Mouse (Mus musculus) neural tube, embryonic 14.5 days (tissue): ENCODE data around the gene Disp1. TPM values are rescaled to one million over a fixed set of nuclear protein-coding genes. Genes with fewer than 3 reads are reported as not detected.

Experiments
- ATAC-seq: fragments of 200-750 bp; cut with Nextera tagmentation; 2 replicates; pipeline ENCODE4 v1.8.0; 2017; ENCODE audit warnings: low read depth, mild to moderate bottlenecking, moderate TSS enrichment, moderate library complexity
- H3K27ac ChIP-seq: fragments of 300-500 bp; sonication (generic); 2 replicates; pipeline ENCODE4 v1.5.1; 2014; ENCODE audit warnings: low read depth, mild to moderate bottlenecking, control low read depth, low read length, moderate library complexity, mixed read lengths
- H3K27me3 ChIP-seq: fragments of 300-500 bp; sonication (generic); 2 replicates; pipeline ENCODE4 v1.6.1; 2014; ENCODE audit warnings: low read length; ENCODE audit not compliant: control insufficient read depth, insufficient read depth
- H3K36me3 ChIP-seq: fragments of 300-500 bp; sonication (generic); 2 replicates; pipeline ENCODE4 v1.6.1; 2014; ENCODE audit warnings: low read length, mixed read lengths; ENCODE audit not compliant: control insufficient read depth, insufficient read depth
- H3K4me1 ChIP-seq: fragments of 300-500 bp; sonication (generic); 2 replicates; pipeline ENCODE4 v1.6.1; 2014; ENCODE audit warnings: low read length; ENCODE audit not compliant: control insufficient read depth, insufficient read depth
- H3K4me2 ChIP-seq: fragments of 300-500 bp; sonication (generic); 2 replicates; pipeline ENCODE4 v1.6.1; 2014; ENCODE audit warnings: mild to moderate bottlenecking, low read depth, low read length, control low read depth
- H3K4me3 ChIP-seq: fragments of 300-500 bp; sonication (generic); 2 replicates; pipeline ENCODE4 v1.5.1; 2014; ENCODE audit warnings: low read depth, low read length, control low read depth, mixed read lengths
- H3K9ac ChIP-seq: fragments of 300-500 bp; sonication (generic); replicated peaks from 2 replicates; pipeline ENCODE4 v1.6.1; 2014; ENCODE audit warnings: low read depth, mild to moderate bottlenecking, control low read depth, low read length, mixed read lengths
- H3K9me3 ChIP-seq: fragments of 300-500 bp; sonication (generic); 2 replicates; pipeline ENCODE4 v1.6.1; 2016; ENCODE audit warnings: low read length; ENCODE audit not compliant: control insufficient read depth
- WGBS: fragments of 180-500 bp; shearing (Covaris S2); extraction: QIAGEN DNeasy Blood & Tissue Kit; methylation state at CpG from one replicate; pipeline ENCODE4 v1.1.7; 2014; 5-methylcytosine and 5-hydroxymethylcytosine counted together
- polyA plus RNA-seq: library from polyadenylated mRNA; unstranded; fragments of >200 nt; fragmentation: Nextera tagmentation; extraction: Ambion mirVana; gene quantifications from 2 replicates; pipeline ENCODE4 v1.2.1, GENCODE M21; 2014

Disp1 gene
- polyA plus RNA-seq, 1 experiment from 2014 or later: 9.7 TPM

DNA sequence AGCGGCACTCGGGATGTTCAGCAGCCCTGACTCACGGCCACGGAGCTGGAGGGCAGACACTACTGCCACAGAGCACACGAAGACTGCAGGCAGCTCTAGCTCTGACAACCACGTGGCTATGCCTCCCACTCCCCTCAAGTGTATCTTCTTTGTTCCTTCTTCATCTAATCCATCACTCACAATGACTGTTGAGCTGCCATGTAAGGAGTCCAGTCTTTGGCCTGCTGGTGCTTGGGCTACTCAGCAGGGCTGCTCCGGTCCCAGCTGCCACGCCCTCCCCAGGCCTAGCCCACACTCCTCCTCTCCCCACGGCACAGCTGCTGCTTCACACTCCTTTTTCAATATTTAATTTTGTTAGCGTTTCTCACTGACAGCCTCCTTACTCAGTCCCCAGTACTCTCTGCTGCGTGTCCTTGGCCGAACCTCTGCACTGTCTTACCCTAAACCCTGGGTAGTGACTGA lies 70.9 kb downstream of the Disp1 start:
- no peaks in the 10 kb centered on the region for H3K27me3 ChIP-seq
- H3K36me3 ChIP-seq: no peaks in the 10 kb centered on the region
- H3K27ac ChIP-seq: no peak overlapping the region
- H3K4me3 ChIP-seq: no peak overlapping the region
- no peak overlapping the region for H3K4me2 ChIP-seq
- peak; percentile 58 for ATAC-seq
- no peak overlapping the region for H3K9ac ChIP-seq
- no peaks in the 10 kb centered on the region for H3K9me3 ChIP-seq
- peaks cover 4% of the 10 kb centered on the region; the same call in 1 of the 2 replicates for H3K4me1 ChIP-seq
- WGBS: 29% methylated on average over 12 of the region's 12 CpGs

GRCm38 (mm10) chr1:183149571-183150105 lies 71.7 kb downstream of the Disp1 start:
- ATAC-seq: no peak
- H3K4me1 ChIP-seq: peaks cover 5% of the 10 kb centered on the region; the same call in 1 of the 2 replicates
- H3K27ac ChIP-seq: no peak overlapping the region
- no peak overlapping the region for H3K9ac ChIP-seq
- no peak overlapping the region for H3K4me2 ChIP-seq
- no peak overlapping the region for H3K4me3 ChIP-seq
- H3K27me3 ChIP-seq: no peaks in the 10 kb centered on the region
- H3K36me3 ChIP-seq: no peaks in the 10 kb centered on the region
- WGBS: 40% methylated on average over 5 of the region's 5 CpGs
- H3K9me3 ChIP-seq: no peaks in the 10 kb centered on the region

DNA sequence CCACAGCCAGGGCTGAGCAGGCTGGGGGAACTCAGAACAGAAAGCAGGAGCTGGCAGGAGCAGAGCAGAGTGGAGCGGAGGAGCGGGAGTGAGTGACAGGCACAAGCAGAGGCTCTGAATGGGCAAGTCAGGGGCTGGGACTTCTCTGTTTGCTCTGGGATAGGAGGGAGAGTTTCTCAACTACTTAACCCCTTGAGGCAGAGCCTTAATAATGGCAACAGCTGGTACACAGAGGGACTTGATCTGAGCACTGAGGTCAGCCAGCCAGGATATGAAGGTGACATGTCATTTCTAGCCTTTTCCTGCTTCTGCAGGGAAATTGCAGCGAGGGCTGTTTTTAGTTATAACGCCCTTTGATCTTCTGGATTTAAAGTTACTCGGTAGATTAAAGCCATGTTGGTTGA lies 73.9 kb downstream of the Disp1 start:
- Histone ChIP-seq H3K4me3 (no peak overlapping the region), H3K9me3 (no peaks in the 10 kb centered on the region), H3K4me1 (peaks cover 11% of the 10 kb centered on the region; the same call in 1 of the 2 replicates)

DNA sequence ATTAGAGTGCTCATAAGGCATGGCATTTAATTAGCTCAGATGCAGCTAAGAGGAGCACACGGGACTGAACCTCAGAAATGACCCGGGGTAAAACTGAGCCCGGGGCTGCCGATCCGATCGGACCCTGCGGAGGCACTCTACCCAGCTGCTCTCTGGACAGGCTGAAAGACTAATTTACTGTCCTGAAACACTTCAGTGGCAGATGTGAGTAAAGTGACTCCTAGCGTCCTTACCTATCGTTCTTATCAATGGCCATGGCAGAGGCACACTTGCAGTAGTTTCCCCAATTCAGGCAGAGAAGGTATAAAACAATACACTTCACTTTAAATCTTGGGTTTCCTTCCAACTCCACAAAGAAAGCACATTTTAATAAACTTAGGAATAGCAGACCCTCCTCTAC lies 74.5 kb downstream of the Disp1 start:
- H3K4me1 ChIP-seq: peaks cover 15% of the 10 kb centered on the region; the same call in 1 of the 2 replicates
- H3K4me2 ChIP-seq: no peak overlapping the region

More for the DNA sequence above, 73.9 kb downstream of the Disp1 start:
- H3K4me2 ChIP-seq: no peak overlapping the region
- no peaks in the 10 kb centered on the region for H3K36me3 ChIP-seq
- WGBS: 27% methylated on average over 5 of the region's 5 CpGs
- peak; percentile 70; the same call in 1 of the 2 replicates for ATAC-seq
- H3K9ac ChIP-seq: no peak overlapping the region
- H3K27ac ChIP-seq: no peak overlapping the region
- H3K27me3 ChIP-seq: no peaks in the 10 kb centered on the region

GRCm38 (mm10) chr1:183146102-183146735 lies 75.1 kb downstream of the Disp1 start:
- H3K27ac ChIP-seq: no peak overlapping the region
- H3K9me3 ChIP-seq: no peaks in the 10 kb centered on the region
- H3K4me2 ChIP-seq: no peak overlapping the region
- H3K4me3 ChIP-seq: no peak overlapping the region
- peaks cover 19% of the 10 kb centered on the region for H3K4me1 ChIP-seq
- no peaks in the 10 kb centered on the region for H3K36me3 ChIP-seq
- no peak overlapping the region for H3K9ac ChIP-seq
- no peak for ATAC-seq
- no peaks in the 10 kb centered on the region for H3K27me3 ChIP-seq
- 69% methylated on average over 7 of the region's 7 CpGs for WGBS

More for the DNA sequence above, 74.5 kb downstream of the Disp1 start:
- Histone ChIP-seq H3K4me3 (no peak overlapping the region), H3K27ac (no peak overlapping the region), H3K27me3 (no peaks in the 10 kb centered on the region), H3K9ac (no peak overlapping the region), H3K36me3 (no peaks in the 10 kb centered on the region), H3K9me3 (no peaks in the 10 kb centered on the region)
- WGBS: 11% methylated on average over 9 of the region's 9 CpGs
- no peak for ATAC-seq

GRCm38 (mm10) chr1:183144602-183145205 lies 76.6 kb downstream of the Disp1 start:
- H3K4me1 ChIP-seq: peaks cover 28% of the 10 kb centered on the region
- H3K9ac ChIP-seq: no peak overlapping the region
- no peak overlapping the region for H3K4me2 ChIP-seq
- WGBS: 28% methylated on average over 4 of the region's 4 CpGs
- no peaks in the 10 kb centered on the region for H3K27me3 ChIP-seq
- no peaks in the 10 kb centered on the region for H3K9me3 ChIP-seq
- H3K27ac ChIP-seq: no peak overlapping the region
- no peaks in the 10 kb centered on the region for H3K36me3 ChIP-seq
- no peak for ATAC-seq
- H3K4me3 ChIP-seq: no peak overlapping the region

DNA sequence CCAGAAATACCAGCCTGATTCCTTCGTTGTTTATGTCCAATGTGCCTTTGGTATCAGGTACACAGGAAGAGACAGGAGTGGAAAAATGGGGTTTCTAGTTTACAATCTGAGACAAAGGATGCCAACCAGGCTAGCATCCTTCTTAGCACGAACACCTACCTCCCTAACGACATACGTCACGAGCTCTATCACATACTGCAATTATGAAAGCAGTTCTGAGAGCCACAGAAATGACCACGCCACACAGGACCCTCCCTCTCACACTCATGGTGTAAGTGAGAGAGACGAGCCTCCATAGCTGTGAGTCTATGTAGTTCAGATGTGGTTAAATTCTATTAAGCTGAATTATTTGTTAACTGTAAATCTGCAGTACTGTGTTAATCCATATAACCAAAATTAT lies 78.1 kb downstream of the Disp1 start:
- no peaks in the 10 kb centered on the region for H3K27me3 ChIP-seq
- H3K4me2 ChIP-seq: no peak overlapping the region
- no peak overlapping the region for H3K27ac ChIP-seq
- no peaks in the 10 kb centered on the region for H3K9me3 ChIP-seq
- 85% methylated on average over 7 of the region's 7 CpGs for WGBS
- H3K4me1 ChIP-seq: peaks cover 28% of the 10 kb centered on the region
- H3K9ac ChIP-seq: no peak overlapping the region
- no peak for ATAC-seq
- no peaks in the 10 kb centered on the region for H3K36me3 ChIP-seq
- H3K4me3 ChIP-seq: no peak overlapping the region

DNA sequence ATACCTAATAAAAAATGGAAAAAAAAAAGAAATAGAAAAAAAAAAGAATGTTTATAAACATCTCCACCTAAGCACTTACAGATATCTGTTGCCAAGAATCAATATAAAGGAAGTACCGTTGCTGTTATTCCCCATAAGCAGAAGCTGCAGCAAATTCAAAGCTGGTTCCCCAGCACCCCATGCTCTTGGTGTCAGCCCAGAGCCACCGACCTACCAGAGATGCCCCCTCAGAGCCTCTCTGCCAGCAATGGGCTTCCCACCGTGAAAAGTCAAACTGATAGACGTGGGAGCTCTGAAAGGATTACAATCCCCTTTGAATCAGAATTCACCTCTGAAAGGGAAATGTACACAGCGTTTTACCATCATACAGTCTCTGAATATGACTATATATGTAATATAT lies 78.8 kb downstream of the Disp1 start:
- no peak overlapping the region for H3K27ac ChIP-seq

DNA sequence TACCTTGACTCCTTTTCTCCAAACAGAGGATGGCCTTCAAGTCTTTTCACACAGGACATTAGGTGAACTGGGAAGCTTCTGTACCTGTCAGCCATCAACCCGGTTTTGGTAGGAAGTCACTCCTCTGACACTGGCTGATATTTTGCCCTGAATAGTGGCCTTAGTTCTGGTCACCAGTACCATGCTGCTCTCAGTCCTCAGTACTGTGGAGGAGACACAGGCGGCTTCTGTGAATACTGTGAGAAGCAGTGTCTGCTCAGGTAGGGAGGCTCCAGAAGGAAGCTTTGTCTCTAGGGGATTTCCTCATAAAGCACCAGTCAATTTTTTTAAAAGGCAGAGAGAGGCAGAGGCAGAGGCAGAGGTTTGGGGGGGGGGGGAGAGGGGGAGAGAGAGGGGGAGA lies 80.0 kb downstream of the Disp1 start:
- Histone ChIP-seq H3K9me3 (no peaks in the 10 kb centered on the region), H3K4me1 (peaks cover 24% of the 10 kb centered on the region), H3K9ac (no peak overlapping the region), H3K4me2 (no peak overlapping the region), H3K36me3 (no peaks in the 10 kb centered on the region), H3K4me3 (no peak overlapping the region), H3K27me3 (no peaks in the 10 kb centered on the region), H3K27ac (no peak overlapping the region)
- ATAC-seq: no peak
- 35% methylated on average over 2 of the region's 2 CpGs for WGBS

More for the DNA sequence above, 78.8 kb downstream of the Disp1 start:
- no peak for ATAC-seq
- no peak overlapping the region for H3K4me3 ChIP-seq
- WGBS: 65% methylated on average over 5 of the region's 5 CpGs
- H3K4me1 ChIP-seq: peaks cover 28% of the 10 kb centered on the region
- H3K27me3 ChIP-seq: no peaks in the 10 kb centered on the region
- H3K9ac ChIP-seq: no peak overlapping the region
- H3K4me2 ChIP-seq: no peak overlapping the region
- H3K36me3 ChIP-seq: no peaks in the 10 kb centered on the region
- H3K9me3 ChIP-seq: no peaks in the 10 kb centered on the region
